Mouse (Mus musculus) neural tube, embryonic 11.5 days (tissue): ENCODE measurements at regions not wholly inside any gene's neighbourhood (a gene's known extent, or its start where the extent isn't known, plus 50 kb on each side); places are given as distances from the start of the nearest gene placed in this dataset.

Experiments
- ATAC-seq: fragments of 200-750 bp; cut with Nextera tagmentation; 2 replicates; pipeline ENCODE4 v1.8.0; 2017; ENCODE audit warnings: moderate number of reproducible peaks, mild to moderate bottlenecking, moderate TSS enrichment, moderate library complexity; ENCODE audit not compliant: insufficient read depth, low FRiP score, low TSS enrichment
- DNase-seq: peaks from one replicate; pipeline ENCODE4 v3.0.0-alpha.2; 2015; ENCODE audit warnings: low spot score
- H3K27ac ChIP-seq: fragments of 300-500 bp; sonication (generic); 2 replicates; pipeline ENCODE4 v1.5.1; 2014; ENCODE audit warnings: low read depth, mild to moderate bottlenecking, low read length
- H3K27me3 ChIP-seq: fragments of 300-500 bp; sonication (generic); 2 replicates; pipeline ENCODE4 v1.6.1; 2014; ENCODE audit warnings: mild to moderate bottlenecking, low read length, mixed read lengths; ENCODE audit not compliant: control insufficient read depth, insufficient read depth
- H3K36me3 ChIP-seq: fragments of 300-500 bp; sonication (generic); 2 replicates; pipeline ENCODE4 v1.6.1; 2014; ENCODE audit warnings: mild to moderate bottlenecking, low read length, moderate library complexity, mixed read lengths; ENCODE audit not compliant: control insufficient read depth, insufficient read depth
- H3K4me1 ChIP-seq: fragments of 300-500 bp; sonication (generic); 2 replicates; pipeline ENCODE4 v1.6.1; 2014; ENCODE audit warnings: low read length, mixed read lengths; ENCODE audit not compliant: control insufficient read depth, insufficient read depth
- H3K4me2 ChIP-seq: fragments of 300-500 bp; sonication (generic); 2 replicates; pipeline ENCODE4 v1.6.1; 2014; ENCODE audit warnings: low read depth, mild to moderate bottlenecking, moderate library complexity
- H3K4me3 ChIP-seq: fragments of 300-500 bp; sonication (generic); 2 replicates; pipeline ENCODE4 v1.5.1; 2014; ENCODE audit warnings: low read depth, low read length
- H3K9ac ChIP-seq: fragments of 300-500 bp; sonication (generic); 2 replicates; pipeline ENCODE4 v1.6.1; 2014; ENCODE audit warnings: mild to moderate bottlenecking, low read length
- H3K9me3 ChIP-seq: fragments of 300-500 bp; sonication (generic); 2 replicates; pipeline ENCODE4 v1.6.1; 2016; ENCODE audit warnings: low read length; ENCODE audit not compliant: control insufficient read depth
- WGBS: fragments of 180-500 bp; shearing (Covaris S2); extraction: QIAGEN DNeasy Blood & Tissue Kit; methylation state at CpG from one replicate; pipeline ENCODE4 v1.1.7; 2014; 5-methylcytosine and 5-hydroxymethylcytosine counted together

DNA sequence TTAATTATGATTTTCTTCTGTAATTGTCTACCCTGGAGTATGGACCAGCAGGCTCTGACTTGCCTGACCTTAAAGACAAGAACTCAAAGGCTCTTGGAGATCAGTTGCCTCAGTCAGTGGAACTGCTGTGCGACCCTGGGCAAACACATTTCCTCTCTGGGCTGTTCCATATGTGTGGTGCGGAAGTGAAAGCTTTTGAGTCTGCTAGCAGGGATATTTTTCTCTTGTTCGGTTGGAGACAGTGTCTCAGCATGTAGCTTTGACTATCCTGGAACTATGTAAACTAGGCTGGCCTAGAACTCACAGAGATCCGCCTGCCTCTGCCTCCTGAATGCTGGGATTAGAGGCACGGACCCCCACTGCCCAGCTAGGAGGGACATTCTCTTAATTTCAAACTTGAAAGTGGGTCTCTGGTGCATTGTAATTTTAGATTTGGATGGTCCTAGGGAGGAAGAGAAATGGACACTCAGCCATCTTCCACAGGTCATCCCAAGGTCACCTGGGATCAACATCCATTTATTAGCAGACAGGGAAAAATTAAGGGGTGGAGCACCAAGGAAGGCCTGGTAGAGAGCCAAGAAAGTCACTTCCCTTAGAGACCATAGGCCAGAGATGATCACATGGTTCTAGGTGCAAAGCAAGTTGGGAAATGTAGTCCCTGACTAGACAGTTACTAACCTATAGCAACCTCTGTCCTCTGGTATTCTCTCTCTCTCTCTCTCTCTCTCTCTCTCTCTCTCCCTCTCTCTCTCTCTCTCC is 110.2 kb upstream of the Tmem189 start:
- Histone ChIP-seq H3K36me3 (no peaks in the 10 kb centered on the region), H3K27me3 (no peaks in the 10 kb centered on the region), H3K4me2 (no peak overlapping the region), H3K4me3 (no peak overlapping the region), H3K27ac (no peak overlapping the region), H3K9me3 (no peaks in the 10 kb centered on the region), H3K9ac (no peak overlapping the region), H3K4me1 (no peaks in the 10 kb centered on the region)
- no peak for DNase-seq
- WGBS: 90% methylated on average over 5 of the region's 5 CpGs
- ATAC-seq: 0 out of 2 replicates have a peak, but pooled peaks have one; percentile 67

DNA sequence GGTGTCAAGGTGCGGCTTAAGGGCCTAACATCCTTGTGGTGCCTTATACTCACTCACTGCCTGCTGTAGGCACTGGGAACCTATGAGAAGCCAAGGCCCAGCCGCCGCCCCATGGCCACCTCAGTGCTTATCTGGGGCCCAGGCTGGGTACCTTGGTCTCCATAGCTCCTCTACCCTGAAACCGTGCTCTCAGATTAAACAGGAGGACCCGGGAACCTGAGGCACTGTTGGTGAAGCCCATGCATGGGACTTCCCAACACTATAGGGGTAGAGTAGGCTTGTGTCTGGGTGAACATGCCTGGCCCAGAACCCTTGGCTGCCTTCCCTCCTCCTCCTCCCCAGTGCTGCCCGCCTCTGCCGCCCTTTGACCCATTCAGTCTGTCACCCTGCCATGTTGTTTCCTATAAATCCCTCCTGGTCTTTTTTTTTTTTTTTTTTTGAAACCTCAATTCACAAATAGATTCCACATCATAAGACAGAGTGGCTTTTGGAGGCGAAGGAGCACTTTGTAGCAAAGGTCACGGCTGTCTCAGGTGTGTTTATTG is 109.4 kb upstream of the Tmem189 start:
- DNase-seq (no peak), ATAC-seq (no peak)
- no peak overlapping the region for H3K4me2 ChIP-seq
- no peaks in the 10 kb centered on the region for H3K4me1 ChIP-seq
- no peak overlapping the region for H3K9ac ChIP-seq
- no peaks in the 10 kb centered on the region for H3K9me3 ChIP-seq
- H3K4me3 ChIP-seq: no peak overlapping the region
- H3K27ac ChIP-seq: no peak overlapping the region
- H3K36me3 ChIP-seq: no peaks in the 10 kb centered on the region
- no peaks in the 10 kb centered on the region for H3K27me3 ChIP-seq
- 83% methylated on average over 9 of the region's 9 CpGs for WGBS

DNA sequence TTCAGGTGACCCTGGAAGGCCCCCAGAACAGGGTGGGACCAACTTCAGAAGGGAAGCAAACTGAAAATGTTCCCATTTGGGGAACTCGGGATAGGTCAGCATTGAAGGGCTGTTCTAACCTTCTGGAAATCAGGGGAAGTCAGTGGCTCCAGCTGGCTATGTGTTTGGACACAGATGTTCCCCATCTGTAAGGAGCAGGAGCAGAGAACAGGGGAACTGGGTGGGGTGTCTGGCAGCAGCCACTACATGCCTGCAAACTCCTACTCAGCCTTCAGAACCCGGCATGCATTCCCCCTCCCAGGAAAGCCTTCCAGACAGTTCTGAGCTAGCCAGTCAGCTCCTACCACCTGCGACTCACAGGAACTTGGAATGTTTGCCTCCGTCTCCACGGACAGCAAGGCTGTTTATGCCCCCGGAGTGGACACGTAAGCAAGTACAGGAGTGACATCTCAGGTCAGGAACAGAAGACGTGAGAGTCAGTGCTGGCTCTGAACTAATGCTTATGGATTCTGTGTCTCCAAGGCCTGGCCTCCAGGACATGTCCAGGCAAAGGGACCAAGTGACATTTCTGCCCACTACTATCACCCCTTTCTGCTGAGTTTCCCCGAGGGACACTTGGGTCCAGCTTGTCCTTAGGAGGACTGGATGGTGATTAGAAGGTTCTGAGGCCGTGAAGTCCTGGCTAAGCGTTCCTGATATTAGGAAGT is 108.6 kb upstream of the Tmem189 start:
- Histone ChIP-seq H3K4me3 (no peak overlapping the region), H3K36me3 (no peaks in the 10 kb centered on the region), H3K9me3 (no peaks in the 10 kb centered on the region), H3K4me1 (no peaks in the 10 kb centered on the region), H3K9ac (no peak overlapping the region), H3K27ac (no peak overlapping the region), H3K27me3 (no peaks in the 10 kb centered on the region), H3K4me2 (no peak overlapping the region)
- no peak for ATAC-seq
- DNase-seq: no peak
- 85% methylated on average over 11 of the region's 11 CpGs for WGBS

DNA sequence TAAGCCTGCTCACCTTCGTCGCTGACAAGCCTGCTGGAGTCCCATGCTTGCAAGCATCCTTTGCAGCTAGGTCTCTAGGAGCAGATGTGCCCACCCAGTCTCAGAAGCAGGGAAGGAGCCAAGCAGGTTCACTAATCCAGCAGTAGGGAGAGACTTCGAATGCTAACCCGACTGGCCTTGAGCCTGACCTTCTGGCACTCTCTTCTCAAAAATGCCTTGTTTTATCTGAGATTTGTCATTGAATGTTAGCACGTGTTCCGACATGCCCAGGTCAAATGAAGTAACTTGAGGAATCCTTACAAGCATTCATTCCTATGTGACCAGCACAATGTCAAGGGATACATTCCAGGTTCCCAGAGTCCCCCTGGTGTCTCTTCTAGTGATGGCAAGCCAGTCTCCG is 105.9 kb upstream of the Tmem189 start:
- DNase-seq (no peak), ATAC-seq (no peak)
- Histone ChIP-seq H3K4me3 (no peak overlapping the region), H3K9me3 (no peaks in the 10 kb centered on the region), H3K9ac (no peak overlapping the region), H3K4me1 (no peaks in the 10 kb centered on the region; the same call in 1 of the 2 replicates), H3K27me3 (no peaks in the 10 kb centered on the region), H3K36me3 (no peaks in the 10 kb centered on the region), H3K4me2 (no peak overlapping the region), H3K27ac (no peak overlapping the region)
- WGBS: 88% methylated on average over 7 of the region's 7 CpGs

DNA sequence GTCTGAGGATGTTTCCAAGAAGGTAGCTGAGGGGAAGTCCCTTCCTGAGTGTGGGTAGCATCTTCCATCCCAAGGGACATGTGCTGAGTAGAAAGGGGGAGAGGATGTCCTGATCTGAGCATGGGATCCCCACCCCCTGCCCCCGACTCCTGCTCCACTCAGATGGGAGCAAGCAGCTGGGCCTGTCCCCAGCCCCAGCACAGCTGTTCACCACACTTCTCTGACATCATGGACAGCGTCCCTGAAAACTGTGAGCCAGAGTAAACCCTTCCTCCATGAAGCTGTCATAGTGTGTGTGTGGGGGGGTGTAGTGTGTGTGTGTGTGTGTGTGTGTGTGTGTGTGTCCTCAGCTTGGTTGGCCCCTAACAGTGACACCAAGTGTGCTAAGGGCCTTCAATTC is 104.3 kb upstream of the Tmem189 start:
- WGBS: 77% methylated on average over 2 of the region's 2 CpGs
- H3K4me2 ChIP-seq: no peak overlapping the region
- no peaks in the 10 kb centered on the region for H3K27me3 ChIP-seq
- DNase-seq (no peak), ATAC-seq (no peak)
- no peaks in the 10 kb centered on the region for H3K36me3 ChIP-seq
- no peak overlapping the region for H3K27ac ChIP-seq
- no peak overlapping the region for H3K9ac ChIP-seq
- no peaks in the 10 kb centered on the region; the same call in 1 of the 2 replicates for H3K4me1 ChIP-seq
- no peaks in the 10 kb centered on the region for H3K9me3 ChIP-seq
- no peak overlapping the region for H3K4me3 ChIP-seq

DNA sequence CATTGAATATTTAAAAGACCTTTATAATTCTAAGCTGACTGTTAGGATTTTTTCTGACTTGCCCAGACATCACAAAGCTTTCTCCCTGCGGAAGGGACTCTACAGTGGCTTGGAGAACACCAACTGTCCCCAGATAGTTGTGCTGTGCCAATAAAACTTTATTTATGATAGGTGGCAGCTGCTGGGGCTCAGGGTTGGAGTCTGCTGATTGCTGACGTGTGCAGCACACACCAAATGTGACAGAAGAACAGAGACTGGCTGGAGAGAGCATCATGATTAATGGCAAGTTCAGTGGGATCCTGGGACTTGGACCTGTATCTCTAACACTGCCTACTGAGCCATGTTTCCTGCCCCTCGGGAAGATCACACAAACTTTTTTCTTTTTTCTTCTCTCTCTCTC is 103.1 kb upstream of the Tmem189 start:
- Histone ChIP-seq H3K9ac (no peak overlapping the region), H3K36me3 (no peaks in the 10 kb centered on the region), H3K27ac (no peak overlapping the region), H3K4me2 (no peak overlapping the region), H3K4me1 (no peaks in the 10 kb centered on the region; the same call in 1 of the 2 replicates), H3K4me3 (no peak overlapping the region), H3K9me3 (no peaks in the 10 kb centered on the region), H3K27me3 (no peaks in the 10 kb centered on the region)
- ATAC-seq (no peak), DNase-seq (no peak)
- 37% methylated on average over 3 of the region's 3 CpGs for WGBS

DNA sequence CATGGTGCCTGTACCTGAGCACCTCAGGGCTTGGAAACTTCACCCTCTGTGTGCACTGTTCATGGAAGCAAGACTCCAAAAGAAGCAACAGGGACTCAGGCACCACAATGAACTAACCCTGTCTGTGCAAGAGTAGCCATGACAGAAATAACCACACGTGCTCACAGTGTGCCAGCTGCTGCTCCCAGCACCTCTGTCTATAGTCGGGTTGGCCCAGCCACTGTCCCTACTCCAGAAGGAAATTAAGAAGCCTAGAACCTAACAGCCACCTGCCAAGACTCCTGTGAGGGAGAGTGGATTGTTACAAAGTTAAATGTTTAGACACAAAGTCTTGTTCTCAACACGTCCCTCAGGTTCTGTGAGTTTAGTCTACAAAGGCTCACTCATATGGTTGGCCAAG is 102.7 kb upstream of the Tmem189 start:
- Histone ChIP-seq H3K27ac (no peak overlapping the region), H3K9ac (no peak overlapping the region), H3K4me2 (no peak overlapping the region), H3K4me3 (no peak overlapping the region), H3K4me1 (no peaks in the 10 kb centered on the region; the same call in 1 of the 2 replicates), H3K9me3 (no peaks in the 10 kb centered on the region), H3K36me3 (no peaks in the 10 kb centered on the region), H3K27me3 (no peaks in the 10 kb centered on the region)
- 68% methylated on average over 3 of the region's 3 CpGs for whole genome bisulfite sequencing
- DNase-seq (no peak), ATAC-seq (no peak)

DNA sequence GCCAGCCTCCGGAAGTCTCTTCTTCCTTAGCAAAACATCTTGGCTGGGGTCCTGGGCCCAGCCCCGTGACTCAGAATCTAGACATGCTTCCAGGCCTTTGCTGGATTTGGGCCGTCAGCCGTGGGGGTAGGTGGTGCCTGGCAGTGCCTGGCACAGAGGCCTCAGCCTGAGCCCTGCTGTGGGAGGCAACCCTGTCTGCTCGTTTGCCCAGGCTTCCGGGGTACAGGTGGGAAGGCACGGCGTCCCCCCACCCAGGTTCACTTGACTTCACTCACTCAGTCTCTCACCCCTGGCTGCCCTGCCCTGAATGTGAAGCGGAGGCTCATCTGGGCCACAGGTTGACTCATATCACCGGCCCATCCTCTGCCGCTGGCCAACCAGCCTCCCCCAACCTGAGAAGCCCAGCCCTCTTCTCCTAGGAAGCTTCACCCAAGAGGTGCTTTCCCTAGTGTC is 99.9 kb upstream of the Tmem189 start:
- H3K4me3 ChIP-seq: no peak overlapping the region
- H3K9ac ChIP-seq: no peak overlapping the region
- H3K4me1 ChIP-seq: no peaks in the 10 kb centered on the region; the same call in 1 of the 2 replicates
- H3K9me3 ChIP-seq: no peaks in the 10 kb centered on the region
- DNase-seq (no peak), ATAC-seq (no peak)
- no peaks in the 10 kb centered on the region for H3K36me3 ChIP-seq
- H3K4me2 ChIP-seq: no peak overlapping the region
- no peak overlapping the region for H3K27ac ChIP-seq
- WGBS: 92% methylated on average over 11 of the region's 11 CpGs
- no peaks in the 10 kb centered on the region for H3K27me3 ChIP-seq
